ENCODE assay signal across 8 mouse cellular contexts in the genomic region with DNA sequence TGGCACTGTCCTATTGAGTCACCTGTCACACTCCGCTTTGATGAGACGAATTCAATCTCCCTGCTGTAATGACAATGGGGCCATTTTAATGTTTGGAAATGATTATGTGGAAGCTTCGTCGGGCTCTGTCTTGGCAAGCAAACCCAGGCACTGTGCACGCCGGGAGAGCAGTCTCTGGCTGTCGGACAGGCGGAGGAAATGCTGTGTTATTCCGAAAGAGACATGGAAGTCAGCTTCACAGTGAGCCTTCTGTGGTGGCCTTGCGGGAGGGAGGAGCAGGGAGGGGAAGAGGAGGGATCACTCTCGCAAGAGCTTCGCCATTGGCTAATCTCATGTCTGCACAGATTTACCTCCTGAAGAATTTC.
DNase-seq lines count a peak whose midpoint lies in the region; ATAC-seq and TF ChIP-seq lines count a peak whose summit lies in the region.

No protein-coding gene starts in this region.

- H3K4me1 ChIP-seq in hindbrain, embryonic 13.5 days (replicated peaks): peaks cover 18% of the 10 kb centered on the region
- no peaks in the 10 kb centered on the region for H3K4me1 ChIP-seq in stomach, postnatal 0 days (replicated peaks; ENCODE audit: control insufficient read depth, insufficient read depth)

- intact Hi-C loops in left cerebral cortex, postnatal 36 days (cut with DNase I): no loop called here

- no peaks in the 10 kb centered on the region for H3K36me3 ChIP-seq in hindbrain, embryonic 13.5 days
- no peaks in the 10 kb centered on the region for H3K36me3 ChIP-seq in stomach, postnatal 0 days (ENCODE audit: control insufficient read depth, insufficient read depth, low read length)

- WGBS in hindbrain, embryonic 13.5 days: 37% methylated on average over 12 of the region's 12 CpGs
- 45% methylated on average over 12 of the region's 12 CpGs for WGBS in stomach, postnatal 0 days

- DNase-seq in brain, adult 2 months (ENCODE audit: low read depth, low spot score): peak; percentile 90
- peak; percentile 63 to 66 for DNase-seq in cerebellum, postnatal 25 days
- DNase-seq in left cerebral cortex, postnatal 36 days (ENCODE audit: low spot score in 2 of 2): peak; percentile 42 to 49
- no peak for DNase-seq in stomach, postnatal 0 days (ENCODE audit: low spot score)
- DNase-seq in urinary bladder, postnatal 10 days (ENCODE audit: low spot score): no peak
- DNase-seq in embryo, embryonic 10.5 days (ENCODE audit: low spot score): no peak
- no peak for DNase-seq in spleen, postnatal 10 days (ENCODE audit: low spot score in 2 of 2)

- no peak for TF ChIP-seq CTCF in stomach, postnatal 0 days (IDR thresholded peaks at IDR 0.05; ENCODE audit: low read depth)

- H3K4me2 ChIP-seq in hindbrain, embryonic 13.5 days: peak overlapping the region; percentile 51
- H3K4me2 ChIP-seq in stomach, postnatal 0 days (replicated peaks; ENCODE audit: low read depth): peak overlapping the region; percentile 31; the same call in 1 of the 2 replicates

- peak overlapping the region; percentile 14 for H3K9ac ChIP-seq in hindbrain, embryonic 13.5 days
- no peak overlapping the region for H3K9ac ChIP-seq in stomach, postnatal 0 days (ENCODE audit: low read length)

- H3K4me3 ChIP-seq in hindbrain, embryonic 13.5 days: peak overlapping the region; percentile 31
- H3K4me3 ChIP-seq in stomach, postnatal 0 days (ENCODE audit: low read depth, low read length): no peak overlapping the region

- H3K27ac ChIP-seq in hindbrain, embryonic 13.5 days: peak overlapping the region; percentile 75
- H3K27ac ChIP-seq in stomach, postnatal 0 days (replicated peaks): no peak overlapping the region

- no peaks in the 10 kb centered on the region for H3K9me3 ChIP-seq in hindbrain, embryonic 13.5 days
- H3K9me3 ChIP-seq in stomach, postnatal 0 days (ENCODE audit: control insufficient read depth, low read length): no peaks in the 10 kb centered on the region

- TF ChIP-seq EP300 in stomach, postnatal 0 days (optimal IDR thresholded peaks at IDR 0.05): no peak

- 0 out of 2 replicates have a peak, but pooled peaks cover 11% of the 10 kb centered on the region for H3K27me3 ChIP-seq in hindbrain, embryonic 13.5 days
- H3K27me3 ChIP-seq in stomach, postnatal 0 days (ENCODE audit: control insufficient read depth, insufficient read depth, low read length): no peaks in the 10 kb centered on the region

- ATAC-seq in hindbrain, embryonic 13.5 days (ENCODE audit: low FRiP score): peak; percentile 93
- ATAC-seq in stomach, postnatal 0 days (ENCODE audit: low FRiP score, low TSS enrichment): no peak

Comparison
In these comparisons a context has a peak if more than half of its experiments do, and no peak if none do; other contexts are left out.
1. DNase-seq: peak in brain, adult 2 months (single experiment), cerebellum, postnatal 25 days (2 of 2) and left cerebral cortex, postnatal 36 days (2 of 2); none in stomach, postnatal 0 days (single experiment), urinary bladder, postnatal 10 days (single experiment), embryo, embryonic 10.5 days (single experiment) and spleen, postnatal 10 days (0 of 2).